Mouse (Mus musculus) colon, adult 2 months (tissue): ENCODE data around the gene Ubtf. TPM values are rescaled to one million over a fixed set of nuclear protein-coding genes. Genes with fewer than 3 reads are reported as not detected.

Experiments
- polyA plus RNA-seq: library from polyadenylated mRNA; depleted of rRNA; stranded (reverse); fragments of >200 nt; gene quantifications from 2 replicates; pipeline ENCODE4 v1.2.3, GENCODE M21; 2012; rRNA removed

The Ubtf gene
- 31.0 and 33.3 TPM in 2 replicates for polyA plus RNA-seq

DNA sequence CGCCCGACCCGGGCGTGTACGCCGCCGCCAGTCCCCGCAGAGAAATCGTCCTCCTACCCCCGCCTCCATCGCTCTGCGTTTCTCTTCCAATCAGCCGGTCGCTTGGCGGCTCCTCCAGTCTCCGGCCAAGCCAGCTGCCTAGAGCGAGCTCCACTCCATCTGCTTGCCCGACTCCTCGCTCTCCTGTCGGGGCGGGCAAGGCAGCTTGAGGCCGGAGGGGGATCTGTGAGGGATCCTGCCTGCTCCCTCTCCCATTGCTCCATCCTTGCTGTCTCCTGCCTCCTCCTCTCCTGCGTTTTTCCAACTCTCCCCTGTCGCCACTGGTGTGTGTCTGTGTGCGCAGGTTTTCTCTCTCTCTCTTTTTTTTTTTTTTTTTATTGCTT, at the start of gene Ubtf:
TSS of gene Ubtf (minus strand) at position 333 of the 383 bp plus-strand sequence.

DNA sequence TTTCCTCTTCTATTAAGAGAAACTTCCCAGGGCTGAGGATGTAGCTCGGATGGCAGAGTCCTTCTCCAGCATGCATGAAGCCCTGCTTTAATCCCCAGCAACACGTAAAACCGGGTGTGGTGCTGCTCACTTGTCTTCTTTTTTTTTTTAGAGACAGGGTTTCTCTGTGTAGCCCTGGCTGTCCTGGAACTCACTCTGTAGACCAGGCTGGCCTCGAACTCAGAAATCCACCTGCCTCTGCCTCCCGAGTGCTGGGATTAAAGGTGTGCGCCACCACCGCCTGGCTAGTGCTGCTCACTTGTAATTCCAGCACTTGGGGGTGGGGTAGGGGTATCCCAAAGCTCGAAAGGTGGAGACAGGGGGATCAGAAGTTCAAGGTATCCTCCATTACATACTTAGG, 46.6 kb upstream of the Ubtf start, which contains the start of gene Slc4a1:
TSS of gene Slc4a1 (minus strand) at position 101 of the 400 bp plus-strand sequence.

DNA sequence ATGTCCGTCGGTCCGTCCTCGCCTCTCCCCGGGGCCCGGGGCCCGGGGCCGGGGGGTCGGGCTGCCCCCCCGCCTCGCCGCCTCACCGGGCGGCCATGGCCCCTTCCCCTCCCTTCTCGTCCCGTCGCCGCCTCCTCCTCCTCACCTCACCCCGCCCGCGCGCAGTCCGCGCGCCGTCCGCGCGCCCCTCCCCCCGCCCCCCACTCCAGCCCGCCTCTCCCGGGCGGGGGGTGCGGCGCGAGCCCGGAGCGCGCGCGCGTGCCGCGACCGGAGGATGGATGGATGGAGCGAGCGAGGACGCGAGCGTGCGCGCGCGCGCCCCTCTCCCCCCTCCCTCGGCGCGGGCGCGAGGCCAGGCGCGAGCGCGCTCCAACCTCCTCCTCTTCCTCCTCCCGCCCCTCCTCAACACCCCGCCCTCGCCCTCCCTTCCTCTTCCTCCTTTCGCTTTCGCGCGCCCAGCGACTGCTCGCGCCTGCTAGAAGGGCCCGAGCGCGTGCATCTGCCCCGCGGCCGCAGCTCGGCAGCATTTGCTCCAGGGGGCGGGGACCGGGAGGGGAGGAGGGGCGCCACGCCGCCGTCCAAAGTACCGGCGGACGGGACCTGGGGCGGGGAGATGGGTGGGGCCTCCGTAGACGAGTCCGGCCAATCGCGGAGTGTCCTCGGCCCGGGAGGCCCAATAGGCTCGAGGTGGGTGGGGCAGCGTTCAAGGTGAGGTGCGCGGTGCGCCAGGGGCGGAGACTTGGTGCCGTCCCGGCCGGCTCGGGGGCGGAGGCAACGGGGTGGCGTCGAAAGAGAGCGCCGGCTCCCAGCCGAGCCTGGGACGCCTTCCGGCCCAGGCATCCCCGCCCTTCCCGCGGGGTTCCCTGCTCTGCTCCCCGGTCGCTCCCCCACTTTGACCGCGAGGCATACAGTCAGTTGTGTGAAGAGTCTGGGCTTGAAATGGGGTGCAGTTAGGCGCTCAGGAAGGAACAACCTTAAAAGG, 22.8 kb downstream of the Ubtf start, which contains the start of gene Atxn7l3:
TSS of gene Atxn7l3 (minus strand) at position 141 of the 982 bp plus-strand sequence.

DNA sequence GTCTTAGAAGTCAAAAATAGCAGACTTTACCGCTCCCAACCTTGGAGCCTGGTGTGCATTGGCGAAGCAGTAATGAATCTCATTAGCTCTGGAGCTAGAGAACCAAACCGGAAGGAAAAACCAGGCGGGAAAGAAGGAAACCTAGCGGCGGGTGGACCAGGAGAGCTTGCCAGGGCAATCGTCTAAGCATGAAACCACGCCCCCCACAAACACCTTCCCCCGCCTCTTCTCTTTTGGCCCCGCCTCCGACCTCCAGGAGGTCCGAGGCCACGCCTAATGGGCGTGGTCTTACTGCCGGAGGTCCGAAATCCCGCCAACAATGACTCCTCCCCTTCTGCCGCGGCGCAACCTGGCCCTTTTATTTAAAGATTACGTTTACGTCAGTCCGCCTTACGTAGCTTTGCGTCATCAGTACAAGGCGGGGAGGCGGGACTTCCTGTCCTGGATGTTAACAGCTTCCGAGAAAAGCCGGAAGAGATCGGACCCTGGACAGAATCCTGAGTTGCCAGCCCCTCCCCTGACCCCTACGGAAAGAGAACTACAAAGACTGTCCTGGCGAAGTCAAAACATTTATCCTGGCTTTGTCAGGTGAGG, 34.9 kb downstream of the Ubtf start, which contains the start of gene Tmub2:
TSS of gene Tmub2 (plus strand) at position 431 of the 594 bp plus-strand sequence.

DNA sequence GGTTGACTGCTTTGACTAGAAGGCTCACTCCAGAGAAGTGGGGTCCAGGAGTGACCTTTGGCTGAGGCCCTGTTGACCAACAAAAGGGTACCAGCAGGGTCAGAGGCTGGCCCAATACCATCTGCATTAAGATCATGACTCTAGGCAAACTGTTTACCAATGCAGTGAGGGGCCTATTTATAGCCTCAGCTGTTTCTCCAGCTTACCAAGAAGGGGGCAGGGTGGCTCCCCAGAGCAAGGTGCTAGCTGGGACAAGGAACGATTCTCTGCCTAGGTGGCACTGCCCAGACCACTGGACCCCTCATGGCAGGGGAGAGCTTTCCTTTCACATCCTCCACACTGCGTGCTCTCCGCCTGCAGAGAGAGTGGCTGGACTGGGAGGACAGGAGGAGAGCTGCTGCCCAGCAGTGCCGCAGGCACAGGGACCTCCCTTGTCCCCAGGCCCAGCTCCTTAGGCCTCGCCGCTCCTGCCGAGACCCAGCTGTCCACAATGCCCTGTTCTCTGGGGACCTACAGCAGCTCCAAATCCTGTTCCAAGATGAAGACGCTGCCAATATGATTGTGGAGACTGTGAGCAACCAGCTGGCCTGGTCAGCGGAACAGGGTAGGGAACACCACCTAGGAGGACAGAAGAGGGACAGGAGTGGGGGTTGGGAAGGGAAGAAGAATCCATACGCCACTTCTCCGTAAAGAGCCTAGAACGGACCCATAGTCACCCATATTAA, 50.9 kb downstream of the Ubtf start, which contains the start of gene Asb16:
TSS of gene Asb16 (plus strand) at position 224 of the 725 bp plus-strand sequence.

Other genes starting within 250 kb of the Ubtf start
- gene Mpp2, start 231.2 kb downstream of the Ubtf start, polyA plus RNA-seq = 4.9 and 5.9 TPM in 2 replicates
- gene Ppy, start 218.4 kb downstream of the Ubtf start, polyA plus RNA-seq = 156 and 278 TPM in 2 replicates
- gene Pyy, start 211.9 kb downstream of the Ubtf start, polyA plus RNA-seq = 2,050 and 2,272 TPM in 2 replicates
- gene Nags, start 174.2 kb downstream of the Ubtf start, polyA plus RNA-seq = 10.8 and 16.1 TPM in 2 replicates
- 23.5 and 29.5 TPM in 2 replicates for gene Tmem101, start 163.3 kb downstream of the Ubtf start, polyA plus RNA-seq
- 25.4 and 35.2 TPM in 2 replicates for gene Lsm12, start 134.4 kb downstream of the Ubtf start, polyA plus RNA-seq
- 114 and 152 TPM in 2 replicates for gene G6pc3, start 130.1 kb downstream of the Ubtf start, polyA plus RNA-seq
- 97.0 and 115 TPM in 2 replicates for gene Hdac5, start 89.6 kb downstream of the Ubtf start, polyA plus RNA-seq
- 3.3 and 3.9 TPM in 2 replicates for gene BC030867, start 70.9 kb downstream of the Ubtf start, polyA plus RNA-seq
- 1.6 and 2.8 TPM in 2 replicates for gene Asb16, start 51.0 kb downstream of the Ubtf start, polyA plus RNA-seq
- 57.5 and 64.0 TPM in 2 replicates for gene Tmub2, start 34.8 kb downstream of the Ubtf start, polyA plus RNA-seq
- gene Atxn7l3, start 23.1 kb downstream of the Ubtf start, polyA plus RNA-seq = 41.5 and 46.8 TPM in 2 replicates
- 0.08 and 0.15 TPM in 2 replicates for gene Slc4a1, start 46.5 kb upstream of the Ubtf start, polyA plus RNA-seq
- 14.5 and 19.1 TPM in 2 replicates for gene Rundc3a, start 73.7 kb upstream of the Ubtf start, polyA plus RNA-seq
- gene Slc25a39, start 88.2 kb upstream of the Ubtf start, polyA plus RNA-seq = 591 and 649 TPM in 2 replicates
- gene Grn, start 110.6 kb upstream of the Ubtf start, polyA plus RNA-seq = 155 and 216 TPM in 2 replicates
- gene Fam171a2, start 127.9 kb upstream of the Ubtf start, polyA plus RNA-seq = 14.4 and 17.6 TPM in 2 replicates
- 4.4 and 5.2 TPM in 2 replicates for gene Itga2b, start 150.4 kb upstream of the Ubtf start, polyA plus RNA-seq
- gene Gpatch8, start 236.7 kb upstream of the Ubtf start, polyA plus RNA-seq = 12.2 and 14.1 TPM in 2 replicates